Mouse (Mus musculus) yolk sac, embryonic 10.5 days (tissue): ENCODE measurements around the gene Slc26a3.
"Not testable (repeated sequence)": the region's sequence is repeated elsewhere in the genome, so short reads cannot be mapped to it uniquely, and the experiment has no call there.

ENCODE experiments used
- DNase-seq: peaks from one replicate; pipeline ENCODE4 v3.0.0-alpha.2; 2017; ENCODE audit warnings: low spot score

Slc26a3 gene

DNA sequence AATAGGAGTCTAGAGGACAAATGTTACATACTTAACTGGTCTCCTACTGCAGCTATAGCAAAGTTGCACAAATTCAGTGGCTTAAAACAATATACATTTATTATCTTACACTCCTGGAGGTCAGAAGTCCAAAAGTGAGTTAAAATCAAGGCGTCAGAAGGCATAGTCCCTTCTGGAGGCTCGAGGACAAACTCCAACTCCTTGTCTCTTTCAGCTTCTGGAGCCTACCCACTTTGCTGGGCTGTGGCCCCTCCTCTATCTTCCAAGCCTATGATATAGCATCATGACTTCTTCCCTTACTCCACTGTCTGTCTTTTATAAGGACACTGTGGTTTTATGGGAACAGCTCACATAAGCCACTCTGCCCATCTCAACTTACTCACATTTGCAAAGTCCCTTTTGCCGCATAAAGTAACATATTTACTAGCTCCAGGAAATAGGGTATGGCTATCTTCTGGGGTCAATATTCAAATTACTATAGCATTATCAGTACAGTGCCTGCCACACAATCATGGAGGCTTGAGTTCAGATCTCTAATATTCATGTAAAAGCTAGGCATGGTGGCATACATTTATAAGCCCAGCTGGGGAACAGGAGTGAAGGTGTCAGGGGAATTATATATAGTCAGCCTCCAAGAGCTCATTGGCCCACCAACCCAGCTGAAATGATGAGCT lies 31.4 kb downstream of the Slc26a3 start:
- no peak for DNase-seq

DNA sequence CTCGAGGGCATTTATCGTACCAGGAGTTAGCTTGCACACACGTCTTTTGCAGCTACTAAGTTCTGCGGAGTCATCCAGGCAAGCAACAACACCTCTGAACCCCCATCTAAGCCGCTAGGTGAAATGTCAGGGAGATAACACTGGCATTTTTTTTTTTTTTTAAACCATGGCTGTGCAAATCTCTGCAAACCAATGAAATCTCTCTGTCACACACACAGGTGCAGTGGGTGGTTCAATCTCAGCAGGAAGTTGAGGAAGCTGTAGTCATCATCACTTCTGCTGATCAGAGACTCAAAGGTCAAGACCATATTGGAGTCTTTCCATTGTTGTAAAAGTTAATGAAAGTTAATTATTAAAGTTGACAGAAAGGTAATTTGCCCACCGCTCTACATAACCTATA lies 47.1 kb downstream of the Slc26a3 start:
- DNase-seq = no peak

DNA sequence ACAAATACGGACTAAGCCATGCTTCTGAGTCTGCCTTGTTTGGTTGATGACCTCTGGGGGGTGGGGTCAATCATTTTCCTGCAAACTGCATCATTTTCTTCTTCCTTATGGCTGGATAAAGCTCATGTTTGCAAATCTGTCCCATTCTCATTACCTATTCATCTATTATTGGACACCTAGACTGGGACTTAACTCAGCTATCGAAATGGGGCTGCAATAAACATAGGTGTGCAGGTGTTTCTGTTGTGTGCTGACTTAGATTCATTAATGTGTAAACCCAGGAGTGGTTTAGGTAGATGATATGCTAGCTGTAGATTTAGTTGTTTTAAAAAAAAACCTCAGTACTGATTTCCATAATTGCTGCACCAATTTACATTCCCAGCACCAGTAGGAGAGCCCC lies 48.9 kb downstream of the Slc26a3 start:
- DNase-seq = no peak

DNA sequence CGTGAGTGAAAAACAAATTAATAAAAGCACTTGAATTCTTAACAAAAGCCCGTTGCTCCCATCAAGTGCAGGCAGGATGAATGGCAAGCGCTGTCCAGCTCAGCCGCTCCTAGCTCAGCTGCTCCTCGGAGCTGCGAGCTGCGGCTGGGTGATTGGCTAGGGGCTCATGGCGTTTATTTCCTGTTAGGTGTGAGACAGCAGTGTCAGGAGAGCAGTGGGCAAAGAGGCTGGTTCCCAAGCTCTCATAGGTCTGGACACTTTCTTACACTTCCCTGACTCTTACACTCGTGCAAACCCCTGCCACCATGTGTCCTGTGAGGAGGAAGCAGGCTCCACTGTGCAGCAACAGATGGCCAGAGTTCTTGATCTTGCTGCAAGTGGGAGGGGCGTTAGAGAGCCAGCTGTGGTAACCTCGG lies 53.5 kb downstream of the Slc26a3 start:
- peak; percentile 43 for DNase-seq

DNA sequence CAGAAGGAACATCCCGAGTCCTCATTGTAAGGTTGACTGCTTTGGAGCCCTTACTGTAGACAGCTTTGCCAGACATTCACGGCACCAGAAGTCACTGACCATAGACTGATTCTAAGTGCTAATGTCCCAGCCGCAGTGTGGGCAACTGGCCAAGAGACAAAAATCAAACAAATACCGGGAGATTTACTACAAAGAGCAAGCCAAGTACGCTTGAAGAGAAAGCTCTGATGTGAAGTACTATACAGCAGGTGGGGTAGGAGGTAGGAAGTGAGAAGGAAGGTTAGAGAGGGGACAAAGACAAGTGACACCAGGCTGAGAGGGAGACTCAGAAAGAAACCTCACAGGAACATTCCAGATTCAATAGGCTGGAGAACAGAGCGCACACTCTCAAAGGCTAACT lies 54.2 kb downstream of the Slc26a3 start:
- no peak for DNase-seq

DNA sequence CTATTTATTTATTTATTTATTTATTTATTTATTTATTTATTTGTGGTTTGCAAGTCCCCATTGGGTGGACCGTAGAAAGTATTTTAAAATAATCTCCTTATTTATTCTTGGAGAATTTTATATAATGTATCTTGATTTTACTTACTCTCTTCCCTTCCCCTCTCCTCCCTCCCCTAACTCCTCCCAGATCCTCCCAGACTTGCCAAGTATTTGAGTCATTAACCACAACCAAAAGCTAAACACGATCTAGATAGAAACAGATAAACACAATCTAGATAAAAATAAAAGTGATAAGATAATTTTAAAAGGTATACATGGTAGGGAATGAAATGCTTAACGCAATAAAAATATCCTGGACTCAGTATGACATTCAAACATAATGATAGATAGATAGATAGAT lies 58.7 kb downstream of the Slc26a3 start:
- no peak for DNase-seq

DNA sequence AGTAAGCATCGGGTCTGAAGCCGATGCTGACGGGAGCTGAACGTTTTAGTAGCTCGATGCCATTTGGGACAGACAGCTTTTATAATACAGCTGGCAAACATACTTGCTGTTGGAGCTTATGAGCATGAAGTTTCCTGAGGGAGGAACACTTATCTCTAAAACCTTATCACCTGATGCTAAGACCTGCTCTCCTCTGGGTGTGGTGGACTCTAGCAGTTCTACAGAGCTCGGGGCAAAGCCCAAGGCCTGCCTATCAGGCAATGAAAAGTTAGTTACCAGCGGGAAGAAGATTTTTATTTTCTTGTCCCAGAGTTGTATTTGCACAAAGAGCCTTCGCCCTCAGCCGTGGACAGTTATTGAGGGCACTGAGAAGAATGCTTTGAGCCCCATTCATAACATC lies 65.6 kb downstream of the Slc26a3 start:
- DNase-seq = no peak

DNA sequence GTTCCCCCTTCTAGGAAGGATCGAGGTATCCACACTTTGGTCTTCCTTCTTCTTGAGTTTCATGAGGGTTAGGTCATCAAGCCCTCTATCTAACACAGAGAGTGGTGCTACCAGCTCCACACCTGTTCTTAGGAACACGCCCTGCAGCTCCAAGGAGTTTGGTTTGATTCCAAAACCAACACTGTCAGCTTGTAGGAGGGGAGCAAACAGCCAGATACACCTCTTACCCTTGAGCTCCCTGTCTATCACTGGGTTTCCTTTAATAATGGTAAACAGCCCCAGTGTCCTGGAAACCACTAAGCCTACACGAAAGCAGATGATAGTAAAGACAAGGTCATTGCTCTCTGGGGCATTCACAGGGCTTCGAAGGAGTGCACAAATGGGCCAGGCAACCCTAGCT lies 67.8 kb downstream of the Slc26a3 start:
- DNase-seq = no peak

DNA sequence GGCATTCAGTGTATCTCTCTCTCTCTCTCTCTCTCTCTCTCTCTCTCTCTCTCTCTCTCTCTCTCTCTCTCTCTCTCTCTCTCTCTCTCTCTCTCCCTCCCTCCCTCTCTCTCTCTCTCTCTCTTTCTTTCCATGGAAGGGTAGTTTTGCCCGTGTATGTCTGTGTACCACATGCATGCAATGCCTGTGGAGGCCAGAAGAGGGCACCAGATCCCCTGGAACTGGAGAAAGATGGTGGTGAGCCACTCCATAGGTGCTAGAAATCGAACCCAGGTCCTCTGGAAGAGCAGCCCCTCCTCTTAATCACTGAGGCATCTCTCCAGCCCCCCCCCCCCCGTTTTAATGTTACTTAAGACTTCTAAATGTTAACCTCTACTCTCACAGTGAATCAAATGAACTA lies 69.6 kb downstream of the Slc26a3 start:
- not testable (repeated sequence) for DNase-seq

DNA sequence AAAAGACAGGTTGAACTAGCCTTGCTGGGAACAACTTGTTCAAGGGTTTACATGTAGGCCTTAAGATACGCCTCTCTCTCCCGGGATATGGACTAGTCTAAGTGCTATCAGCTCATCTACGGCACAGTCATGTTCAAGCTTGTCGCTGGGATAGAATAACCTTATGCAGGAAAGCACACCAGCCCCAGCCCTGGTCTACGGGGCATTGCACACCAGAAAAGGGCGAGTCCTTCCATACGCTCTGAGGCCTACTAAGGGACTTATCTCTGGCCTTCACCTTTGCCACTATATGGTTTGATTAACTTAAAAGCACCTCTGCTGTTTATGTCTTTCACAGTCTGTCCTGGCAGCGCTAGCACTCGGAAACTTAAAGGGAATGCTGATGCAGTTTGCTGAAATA lies 70.7 kb downstream of the Slc26a3 start:
- DNase-seq = no peak

DNA sequence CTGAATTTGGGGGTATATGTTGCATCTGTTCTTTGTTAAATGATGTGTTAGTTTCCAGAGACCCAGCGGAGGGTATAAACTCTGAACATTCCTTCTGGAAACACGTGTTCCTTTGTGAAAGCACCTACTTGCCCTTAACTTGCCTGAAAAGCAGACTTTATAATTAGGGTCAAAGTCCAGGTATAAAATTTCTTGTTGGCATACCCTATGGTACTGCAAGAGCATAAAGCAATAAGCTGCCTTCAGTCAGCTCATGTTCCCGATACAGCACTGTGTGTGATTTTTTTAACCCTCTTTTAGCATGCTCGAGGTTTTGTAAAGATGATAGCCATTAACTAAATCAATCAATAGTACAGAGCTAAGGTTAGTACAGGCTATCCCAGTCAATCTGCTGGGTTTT lies 71.9 kb downstream of the Slc26a3 start:
- DNase-seq = no peak

DNA sequence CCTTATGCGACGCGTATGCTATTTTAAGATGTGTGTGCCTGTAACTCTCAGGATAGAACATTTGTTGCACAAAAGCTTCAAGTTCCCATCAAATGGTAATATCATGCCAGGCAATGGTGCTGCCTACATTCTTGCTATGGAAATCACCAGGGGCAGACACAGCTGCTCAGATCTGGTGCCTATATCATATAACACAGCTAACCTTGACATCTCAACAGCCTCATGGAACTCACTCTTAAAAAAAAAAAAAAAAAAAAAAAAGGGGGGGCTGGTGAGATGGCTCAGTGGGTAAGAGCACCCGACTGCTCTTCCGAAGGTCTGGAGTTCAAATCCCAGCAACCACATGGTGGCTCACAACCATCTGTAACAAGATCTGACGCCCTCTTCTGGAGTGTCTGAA lies 87.5 kb downstream of the Slc26a3 start:
- DNase-seq = not testable (repeated sequence)

DNA sequence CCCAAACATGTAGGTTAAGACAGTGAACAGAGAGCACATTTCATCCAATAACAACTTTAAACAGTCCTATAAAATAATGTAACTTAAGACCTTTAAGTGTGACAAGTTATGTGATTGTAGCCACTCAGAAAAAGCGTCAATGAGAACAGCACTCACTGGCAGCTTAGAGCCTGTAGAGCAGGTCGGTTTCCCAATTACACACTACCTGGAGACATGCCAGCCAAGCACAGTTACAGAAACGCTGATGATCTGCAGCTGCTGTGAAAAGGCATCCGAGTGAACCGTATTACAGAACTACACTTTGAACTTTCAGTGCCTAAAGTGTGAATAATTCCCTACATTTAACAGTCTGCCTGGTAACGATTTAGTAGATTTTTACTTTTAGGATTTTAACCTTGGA lies 95.8 kb downstream of the Slc26a3 start:
- DNase-seq = no peak

DNA sequence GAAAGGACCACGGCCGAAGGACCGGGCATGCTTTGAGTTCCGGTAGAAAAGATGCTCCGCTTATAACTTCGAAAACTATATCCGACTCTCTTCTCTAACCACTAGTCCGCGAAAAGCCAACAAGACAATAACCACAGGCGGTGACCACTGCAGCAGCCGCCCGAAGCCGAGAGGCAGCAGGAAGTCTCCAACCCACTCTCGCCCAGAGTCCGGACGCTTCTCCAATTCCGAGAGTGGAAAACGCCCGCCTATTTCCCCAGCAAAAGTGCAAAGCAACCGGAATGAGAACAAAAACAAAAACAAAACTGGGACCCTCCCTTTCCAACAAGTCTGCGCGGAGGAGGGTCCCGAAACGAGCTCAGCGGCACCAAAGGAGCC lies 108.3 kb downstream of the Slc26a3 start:
- DNase-seq = no peak

DNA sequence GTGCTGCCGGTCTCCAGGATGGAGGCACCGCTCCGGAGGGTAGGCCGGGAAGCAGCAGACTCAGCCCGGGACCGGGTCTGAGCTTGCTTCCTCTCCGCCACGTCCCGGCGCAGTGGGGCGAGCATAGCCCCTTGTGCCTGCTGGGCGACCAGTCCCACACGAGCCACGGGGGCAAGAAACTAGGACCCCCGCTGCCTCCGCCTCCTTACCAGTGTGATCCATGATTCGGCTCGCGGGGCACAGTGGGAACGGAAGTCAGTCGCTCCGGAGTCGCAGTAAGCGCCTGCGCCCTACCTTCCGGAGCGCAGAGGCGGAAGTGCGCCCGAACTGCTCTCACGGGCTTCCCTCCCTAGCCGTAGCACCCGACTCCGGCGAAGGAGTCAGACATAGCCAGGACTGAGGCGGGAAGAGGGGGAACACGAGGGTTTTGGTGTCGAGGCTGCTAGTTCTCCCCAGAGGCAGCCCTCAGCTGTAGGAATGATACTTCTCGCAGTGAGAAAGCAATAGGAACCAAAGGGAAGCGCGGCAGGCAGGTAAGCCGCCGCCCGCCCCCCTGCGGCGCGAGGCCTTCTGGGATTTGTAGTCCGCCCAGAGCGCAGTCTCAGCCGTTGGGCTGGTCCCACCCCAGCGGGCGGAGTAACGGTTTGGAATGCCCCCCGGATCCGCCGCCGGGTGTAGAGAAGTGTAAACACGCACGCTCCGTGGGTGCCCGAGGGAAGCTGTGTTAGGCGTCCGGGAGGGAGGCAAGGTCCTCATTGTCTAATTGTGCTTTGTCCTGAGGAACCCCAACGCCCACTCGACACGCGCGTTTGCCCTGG lies 108.9 kb downstream of the Slc26a3 start, which contains the start of gene Cbll1:
Gene Cbll1 (minus strand): TSS at position 303 of the 818 bp plus-strand sequence.
- peak; percentile 96 for DNase-seq

DNA sequence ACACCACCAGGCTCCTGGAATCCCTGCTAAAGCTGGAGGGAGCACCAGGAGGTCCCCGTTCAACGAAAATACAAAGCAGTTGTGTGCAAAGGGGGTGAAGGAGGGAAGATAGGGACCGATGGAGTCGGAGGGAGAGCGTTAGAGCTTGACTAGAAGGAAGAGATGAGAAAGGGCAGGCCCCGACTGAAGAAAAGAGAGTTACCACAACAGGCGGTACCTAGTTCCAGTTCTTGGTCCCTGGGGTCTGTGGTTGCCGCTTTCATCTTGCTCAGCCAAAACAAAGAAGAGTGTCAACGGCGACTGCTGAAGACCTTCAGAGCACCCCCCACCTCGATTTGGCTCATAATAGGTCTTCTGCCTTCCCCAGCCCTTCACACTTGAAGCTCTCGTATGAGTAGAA lies 109.5 kb downstream of the Slc26a3 start:
- no peak for DNase-seq

DNA sequence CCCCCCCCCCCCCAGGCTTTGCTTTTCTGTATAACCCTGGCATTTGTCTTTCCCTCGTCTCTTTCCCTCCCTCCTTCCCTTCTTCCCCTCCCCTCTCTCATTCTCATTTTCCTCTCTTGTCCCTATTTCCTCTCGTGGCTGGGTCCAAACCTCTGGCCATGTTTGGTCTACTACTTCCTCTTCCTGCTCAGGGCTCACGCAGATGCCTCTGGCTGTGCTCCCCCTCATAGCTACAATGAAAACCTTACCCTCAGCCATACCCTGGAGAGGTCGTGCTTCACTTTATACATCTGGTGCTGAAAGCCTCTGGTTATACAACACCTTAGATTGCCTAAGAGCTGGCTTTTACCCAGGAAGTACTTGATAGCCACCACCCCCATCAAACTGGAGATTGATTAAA lies 110.6 kb downstream of the Slc26a3 start:
- no peak for DNase-seq

DNA sequence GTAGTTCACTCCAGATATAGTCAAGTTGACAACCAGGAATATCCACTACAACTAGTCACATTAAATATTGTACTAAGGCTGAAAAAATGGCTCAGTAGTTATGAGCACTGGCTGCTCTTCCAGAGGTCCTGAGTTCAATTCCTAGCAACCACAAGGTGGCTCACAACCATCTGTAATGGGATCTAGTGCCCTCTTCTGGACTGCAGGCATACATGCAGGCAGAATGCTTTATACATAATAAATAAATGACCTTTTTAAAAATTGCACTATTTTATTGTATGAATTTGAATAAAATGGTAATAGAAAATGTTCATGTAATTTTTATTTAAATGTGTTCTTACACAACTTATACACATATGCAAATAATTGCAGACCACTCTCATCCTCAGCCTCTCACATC lies 112.5 kb downstream of the Slc26a3 start:
- DNase-seq = no peak

DNA sequence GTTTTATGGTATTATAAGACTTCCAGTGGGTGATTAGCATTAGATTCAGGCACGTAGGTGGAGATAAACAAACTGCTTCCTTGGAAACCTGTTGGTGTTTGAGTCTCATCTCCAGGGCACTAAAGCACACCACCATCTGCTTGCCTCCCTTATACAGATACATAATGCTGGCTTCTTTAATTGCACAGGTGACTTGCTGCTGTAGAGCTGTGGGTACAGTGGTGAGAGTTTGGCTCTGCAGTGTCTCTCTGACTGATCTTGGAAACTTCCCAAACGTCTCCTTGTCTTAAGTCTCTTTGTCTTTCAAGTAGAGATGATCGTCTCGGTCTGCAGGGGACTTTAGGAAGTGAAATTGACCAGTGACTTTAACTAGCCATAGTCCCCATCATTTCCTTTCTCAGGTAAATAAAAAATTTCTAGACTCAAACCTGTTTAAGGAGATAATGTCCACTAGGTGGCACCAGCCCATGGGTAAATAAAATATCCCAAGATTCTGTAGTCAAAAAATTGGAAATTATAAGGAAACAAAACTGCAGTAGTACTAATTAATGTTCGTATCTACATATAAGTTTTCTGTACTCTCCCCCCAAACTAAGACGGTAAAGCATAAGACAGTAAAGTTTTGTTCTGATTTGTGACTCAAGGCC lies 117.2 kb downstream of the Slc26a3 start:
- DNase-seq = no peak

DNA sequence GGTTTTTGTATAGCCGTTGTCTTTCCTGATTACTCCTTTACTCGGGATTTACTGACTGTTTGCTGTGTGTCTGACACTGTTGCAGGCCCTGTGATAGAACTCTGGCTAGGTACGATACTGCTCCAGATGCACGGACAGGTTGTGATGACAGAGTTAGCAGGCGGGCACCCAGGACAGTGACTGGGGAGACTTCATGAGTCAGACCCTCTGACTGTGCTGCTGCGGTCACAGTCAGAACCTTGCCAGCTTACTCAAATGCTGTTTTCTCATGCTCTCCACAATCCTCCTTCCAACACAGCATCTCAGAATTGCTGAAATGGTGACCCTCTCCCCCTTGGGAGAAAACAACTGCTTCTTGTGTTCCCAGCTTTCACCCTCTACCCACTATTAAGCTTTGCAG lies 117.8 kb downstream of the Slc26a3 start:
- no peak for DNase-seq

DNA sequence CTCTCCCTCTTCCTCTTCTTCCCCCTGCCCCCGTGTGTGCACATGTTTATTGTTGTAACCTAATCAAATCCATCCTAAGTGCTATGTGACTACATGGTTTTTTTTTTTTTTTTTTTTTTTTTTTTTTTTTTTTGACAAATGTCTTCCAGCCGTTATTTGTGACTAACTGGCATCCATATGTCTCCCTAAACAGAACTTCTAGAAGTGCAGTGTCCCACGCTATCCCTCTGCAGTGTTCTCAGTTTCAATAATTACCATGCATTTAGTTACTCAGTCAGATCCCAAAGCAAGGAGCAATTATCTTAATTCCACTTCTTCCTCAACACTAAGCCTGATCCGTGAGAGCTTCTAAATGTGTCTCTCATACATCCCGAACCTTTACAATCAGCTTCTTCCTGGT lies 120.5 kb downstream of the Slc26a3 start:
- no peak for DNase-seq

DNA sequence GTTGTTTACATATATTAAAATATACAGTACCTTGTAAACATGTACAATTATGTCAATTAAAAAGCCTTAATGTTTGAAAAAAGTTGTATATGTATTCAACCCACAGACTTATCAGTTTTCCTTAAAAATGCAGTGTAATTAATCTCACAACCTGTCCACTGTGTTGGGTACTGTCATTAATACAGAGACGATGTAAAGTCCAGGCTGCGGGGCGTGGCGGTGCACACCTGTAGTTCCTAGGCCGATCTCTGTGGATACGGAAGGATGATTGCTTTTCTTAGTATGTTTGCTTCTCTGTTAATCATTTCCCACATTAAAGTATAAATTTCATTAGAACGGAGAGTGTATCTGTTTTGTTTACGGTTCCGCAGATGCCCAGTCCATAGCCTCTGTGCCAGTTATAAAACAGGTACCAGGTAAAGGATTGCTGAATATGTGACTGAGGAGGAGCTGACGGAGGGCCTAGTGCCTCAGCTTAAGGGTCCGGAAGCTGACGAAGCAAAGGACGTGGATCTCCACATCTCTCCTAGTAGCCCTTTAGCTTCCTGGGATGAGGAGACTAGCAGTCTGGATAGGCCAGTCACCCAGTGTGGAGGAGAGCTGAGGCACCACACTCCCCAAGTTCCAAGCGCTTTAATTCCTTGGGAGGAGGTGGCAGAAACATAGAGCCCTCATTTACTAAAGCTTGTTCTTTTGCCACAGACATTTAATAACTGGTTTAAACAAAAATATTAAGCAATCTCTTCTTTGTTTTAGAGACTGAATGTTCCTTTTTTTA lies 122.2 kb downstream of the Slc26a3 start:
- DNase-seq = no peak
